Mouse (Mus musculus) heart, adult 2 months (tissue): Measurements from ENCODE around the gene Rnf126. TPM values are rescaled to one million over a fixed set of nuclear protein-coding genes. Genes with fewer than 3 reads are reported as not detected.

ENCODE experiments used
- DNase-seq, 2 experiments: peaks; one replicate each; pipeline ENCODE4 v3.0.0; 2021
- H3K27ac ChIP-seq: fragments of 200-600 bp; 2 replicates; pipeline ENCODE4 v1.8.1; 2022
- H3K27me3 ChIP-seq: fragments of 200-500 bp; 2 replicates; pipeline ENCODE4 v1.6.1; 2012; ENCODE audit warnings: mild to moderate bottlenecking, low read length, inconsistent platforms, mixed read lengths; ENCODE audit not compliant: control insufficient read depth, insufficient read depth
- H3K36me3 ChIP-seq: fragments of 200-500 bp; 2 replicates; pipeline ENCODE4 v1.6.1; 2012; ENCODE audit warnings: low read length, inconsistent platforms; ENCODE audit not compliant: control insufficient read depth, insufficient read depth
- H3K4me1 ChIP-seq: fragments of 200-500 bp; 2 replicates; pipeline ENCODE4 v1.6.1; 2011; ENCODE audit warnings: low read length; ENCODE audit not compliant: control insufficient read depth, insufficient read depth
- H3K4me3 ChIP-seq: fragments of 200-600 bp; 2 replicates; pipeline ENCODE4 v1.8.1; 2022
- H3K79me2 ChIP-seq: fragments of 200-500 bp; replicated peaks from 2 replicates; pipeline ENCODE4 v1.6.1; 2012; ENCODE audit warnings: mild to moderate bottlenecking, inconsistent platforms, low read length, moderate library complexity, mixed read lengths; ENCODE audit not compliant: control insufficient read depth, insufficient read depth
- H3K9ac ChIP-seq: fragments of 200-500 bp; 2 replicates; pipeline ENCODE4 v1.6.1; 2012; ENCODE audit warnings: low read depth, mild to moderate bottlenecking, control low read depth, inconsistent platforms, low read length, mixed read lengths
- CTCF ChIP-seq: fragments of 200-600 bp; IDR thresholded peaks from 2 replicates; pipeline ENCODE4 v1.8.1; 2022; ENCODE audit warnings: antibody characterized with exemption, mild to moderate bottlenecking, moderate library complexity
- EP300 ChIP-seq: fragments of 200-500 bp; IDR thresholded peaks from 2 replicates; pipeline ENCODE4 v1.6.1; 2011; ENCODE audit warnings: low read depth, low read length, control low read depth; ENCODE audit not compliant: insufficient read depth
- POLR2A ChIP-seq: fragments of 200-500 bp; IDR thresholded peaks from 2 replicates; pipeline ENCODE4 v1.6.1; 2011; ENCODE audit warnings: mild to moderate bottlenecking, low read depth, low read length, control low read depth; ENCODE audit not compliant: insufficient read depth
- WGBS: fragments of 180-500 bp; shearing (Covaris S2); methylation state at CpG from one replicate; pipeline ENCODE4 v1.1.7; 2018; 5-methylcytosine and 5-hydroxymethylcytosine counted together
- intact Hi-C: fragments of 180-260 bp; cut with DNase I; formaldehyde crosslinking; loops from one replicate; pipeline ENCODE4 v1.15.1; 2025
- polyA plus RNA-seq: library from polyadenylated mRNA; depleted of rRNA; stranded (reverse); fragments of >200 nt; gene quantifications from 2 replicates; pipeline ENCODE4 v1.2.3, GENCODE M21; 2012
- total RNA-seq, 2 experiments: library from RNA; stranded (reverse); gene quantifications; 2 replicates each; pipeline ENCODE4 v1.2.3; 2021

Gene Rnf126
- total and polyA plus RNA-seq, 3 experiments = 22.9 to 48.0 (median 23.6) TPM

GRCm38 (mm10) chr10:79774486-79775279 lies 7.9 kb upstream of the Rnf126 start:
- peak in 1 of 2 experiments; percentile 22 for DNase-seq
- Histone ChIP-seq H3K27me3 (no peaks in the 10 kb centered on the region), H3K9ac (no peak overlapping the region), H3K4me1 (peaks cover 1% of the 10 kb centered on the region), H3K27ac (no peak overlapping the region), H3K36me3 (no peaks in the 10 kb centered on the region), H3K79me2 (no peaks in the 10 kb centered on the region), H3K4me3 (no peak overlapping the region)
- peak; percentile 59 for TF ChIP-seq CTCF
- no peak for TF ChIP-seq EP300
- TF ChIP-seq POLR2A = no peak
- intact Hi-C loops = no loop called here
- WGBS = 51% methylated on average over 5 of the region's 5 CpGs

DNA sequence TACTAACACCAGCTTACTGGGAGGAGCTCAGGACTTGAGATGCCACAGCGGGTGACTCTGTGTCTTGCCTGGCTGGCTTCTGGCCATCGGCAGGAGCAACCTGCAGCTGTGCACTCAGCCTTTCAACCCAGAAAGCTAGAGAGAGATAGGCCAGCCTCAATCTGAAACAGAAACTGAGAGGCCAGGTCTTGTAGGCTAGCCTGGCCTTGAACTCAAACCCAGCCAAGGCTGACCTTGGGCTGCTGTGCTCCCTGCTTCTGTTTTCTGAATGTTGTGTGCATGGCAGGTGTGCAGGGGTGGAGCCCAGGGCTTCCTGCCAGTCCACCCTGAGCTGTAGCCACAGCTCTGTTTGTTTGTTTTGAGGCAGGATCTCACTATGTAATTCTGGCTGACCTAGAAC lies 6.5 kb upstream of the Rnf126 start:
- no peaks in the 10 kb centered on the region for H3K79me2 ChIP-seq
- intact Hi-C loops = no loop called here
- no peaks in the 10 kb centered on the region for H3K36me3 ChIP-seq
- no peaks in the 10 kb centered on the region for H3K27me3 ChIP-seq
- H3K27ac ChIP-seq = no peak overlapping the region
- WGBS = 93% methylated on average over 2 of the region's 2 CpGs
- H3K9ac ChIP-seq = no peak overlapping the region
- no peaks in the 10 kb centered on the region for H3K4me1 ChIP-seq
- DNase-seq = no peak
- H3K4me3 ChIP-seq = no peak overlapping the region
- TF ChIP-seq EP300 (no peak), CTCF (no peak), POLR2A (no peak)

DNA sequence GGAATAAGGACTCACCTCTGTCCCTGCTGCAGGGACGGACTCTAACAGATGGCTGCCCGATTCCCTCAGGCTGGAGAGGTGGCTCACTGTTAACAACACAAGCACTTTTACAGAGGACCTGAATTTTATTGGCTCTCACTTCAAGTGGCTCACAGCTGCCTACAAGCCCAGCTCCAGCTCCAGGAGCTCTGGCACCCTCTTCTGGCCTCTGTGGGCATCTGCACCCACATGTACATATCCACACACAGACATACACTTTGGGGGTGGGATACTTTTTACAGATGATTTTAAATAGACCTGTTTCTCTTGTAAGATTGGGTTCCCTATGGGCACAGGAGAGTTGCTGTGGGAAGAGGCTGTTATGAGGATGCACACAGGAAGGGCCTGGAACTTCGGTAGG lies 5.6 kb upstream of the Rnf126 start:
- intact Hi-C loops = no loop called here
- Histone ChIP-seq H3K79me2 (no peaks in the 10 kb centered on the region), H3K36me3 (no peaks in the 10 kb centered on the region), H3K27ac (no peak overlapping the region), H3K9ac (no peak overlapping the region), H3K27me3 (no peaks in the 10 kb centered on the region), H3K4me1 (peaks cover 2% of the 10 kb centered on the region; the same call in 1 of the 2 replicates), H3K4me3 (no peak overlapping the region)
- 95% methylated on average over 3 of the region's 3 CpGs for WGBS
- DNase-seq = no peak
- TF ChIP-seq POLR2A = no peak
- peak; percentile 30 for TF ChIP-seq CTCF
- TF ChIP-seq EP300 = no peak

DNA sequence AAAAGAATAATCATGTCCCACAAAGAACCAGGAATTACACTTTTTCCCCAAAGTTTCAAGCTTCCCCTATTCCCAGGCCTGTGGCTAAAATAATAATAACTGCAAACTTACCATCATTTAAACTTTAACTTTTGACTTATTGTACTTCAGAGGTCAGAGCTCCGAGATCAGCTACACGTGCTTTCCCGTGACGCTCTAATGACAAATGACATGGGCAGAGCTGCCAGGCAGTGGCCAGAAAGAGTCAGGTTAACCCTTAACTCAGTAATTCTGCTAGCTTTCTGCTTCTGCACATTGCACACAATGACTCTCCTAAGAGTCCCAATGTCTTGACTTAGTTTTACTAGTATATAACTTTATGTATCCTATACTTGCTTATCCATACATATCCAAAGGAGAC lies 2.6 kb upstream of the Rnf126 start:
- peaks cover 7% of the 10 kb centered on the region for H3K4me1 ChIP-seq
- 87% methylated on average over 4 of the region's 4 CpGs for WGBS
- H3K4me3 ChIP-seq = no peak overlapping the region
- no peak for DNase-seq
- intact Hi-C loops = no loop called here
- no peak overlapping the region for H3K9ac ChIP-seq
- TF ChIP-seq POLR2A (no peak), EP300 (no peak), CTCF (no peak)
- H3K79me2 ChIP-seq = no peaks in the 10 kb centered on the region
- no peak overlapping the region for H3K27ac ChIP-seq
- H3K27me3 ChIP-seq = no peaks in the 10 kb centered on the region
- no peaks in the 10 kb centered on the region for H3K36me3 ChIP-seq

GRCm38 (mm10) chr10:79768400-79768799 lies 1.6 kb upstream of the Rnf126 start:
- H3K36me3 ChIP-seq = no peaks in the 10 kb centered on the region
- intact Hi-C loops = loop anchor here (1.0 kb wide), 1 partner anchor 20 kb away; no protein-coding TSS in a partner anchor
- peak; percentile 66 to 82 for DNase-seq
- no peak overlapping the region for H3K27ac ChIP-seq
- H3K4me3 ChIP-seq = no peak overlapping the region
- no peak overlapping the region for H3K9ac ChIP-seq
- H3K4me1 ChIP-seq = peaks cover 9% of the 10 kb centered on the region
- no peaks in the 10 kb centered on the region for H3K79me2 ChIP-seq
- no peaks in the 10 kb centered on the region for H3K27me3 ChIP-seq
- TF ChIP-seq POLR2A = no peak
- TF ChIP-seq CTCF = peak; percentile 89
- peak; percentile 88 for TF ChIP-seq EP300
- 8% methylated on average over 5 of the region's 5 CpGs for WGBS

- WGBS = 10% methylated on average over 39 of the region's 40 CpGs
- peak overlapping the region; percentile 88 for H3K27ac ChIP-seq
- intact Hi-C loops = loop anchor here (1.0 to 2.0 kb wide), 2 partner anchors 21 kb away; partner anchors contain the start of gene Polrmt
- no peak for TF ChIP-seq POLR2A
- TF ChIP-seq EP300 = no peak
- TF ChIP-seq CTCF = no peak
- H3K27me3 ChIP-seq = no peaks in the 10 kb centered on the region
- peak overlapping the region; percentile 90 for H3K4me3 ChIP-seq
- H3K9ac ChIP-seq = peak overlapping the region; percentile 12
- peaks cover 4% of the 10 kb centered on the region; the same call in 1 of the 2 replicates for H3K79me2 ChIP-seq
- peak; percentile 90 to 91 for DNase-seq
- H3K4me1 ChIP-seq = peaks cover 14% of the 10 kb centered on the region
- no peaks in the 10 kb centered on the region for H3K36me3 ChIP-seq
These were observed 856 bp upstream of the Rnf126 start for GRCm38 (mm10) chr10:79767372-79768244.
